Comparison of ENCODE assay signal across 26 mouse cellular contexts in genomic region chr19:26852325-26852900, GRCm38 (mm10). TPM values are rescaled to one million over a fixed set of nuclear protein-coding genes. Genes with fewer than 3 reads are reported as not detected.
DNase-seq lines count a peak whose midpoint lies in the region; ATAC-seq and TF ChIP-seq lines count a peak whose summit lies in the region.
"Had no signal": no experiment of that assay in that cellular context is flagged by ENCODE, and none has a peak within 500 bp of the region (broad histone marks: within the 10 kb centered on the region; RNA-seq: fewer than 3 reads in every experiment).

No protein-coding gene starts in this region.

- H3K27ac ChIP-seq in hindbrain, embryonic 10.5 days = peak overlapping the region; percentile 45
- no peak overlapping the region for H3K27ac ChIP-seq in hindbrain, embryonic 14.5 days
- H3K27ac ChIP-seq in lung, embryonic 14.5 days (ENCODE audit: low read depth) = peak overlapping the region; percentile 59; the same call in 1 of the 2 replicates
- H3K27ac ChIP-seq in embryonic facial prominence, embryonic 14.5 days (replicated peaks; ENCODE audit: low read depth, low read length) = no peak overlapping the region
- peak overlapping the region; percentile 51; the same call in 1 of the 2 replicates for H3K27ac ChIP-seq in embryonic facial prominence, embryonic 15.5 days (replicated peaks)
- H3K27ac ChIP-seq: limb, embryonic 15.5 days; liver, embryonic 14.5 days; neural tube, embryonic 15.5 days had no signal

- no peak for TF ChIP-seq CTCF in lung, embryonic 14.5 days (IDR thresholded peaks at IDR 0.05; ENCODE audit: low read depth)

- ATAC-seq in hindbrain, embryonic 14.5 days (ENCODE audit: low FRiP score) = no peak
- no peak; the same call in 1 of the 2 replicates for ATAC-seq in lung, embryonic 14.5 days (ENCODE audit: insufficient read depth)
- 0 out of 2 replicates have a peak, but pooled peaks have one; percentile 50 for ATAC-seq in embryonic facial prominence, embryonic 14.5 days (ENCODE audit: low read depth)
- ATAC-seq in embryonic facial prominence, embryonic 15.5 days (ENCODE audit: insufficient number of reproducible peaks, low FRiP score, low TSS enrichment, low read depth) = no peak

- WGBS in hindbrain, embryonic 10.5 days = 66% methylated on average over 10 of the region's 10 CpGs
- WGBS in hindbrain, embryonic 14.5 days = 52% methylated on average over 10 of the region's 10 CpGs
- WGBS in lung, embryonic 14.5 days = 29% methylated on average over 10 of the region's 10 CpGs
- 34% methylated on average over 10 of the region's 10 CpGs for WGBS in embryonic facial prominence, embryonic 14.5 days
- 42% methylated on average over 10 of the region's 10 CpGs for WGBS in embryonic facial prominence, embryonic 15.5 days

- H3K4me1 ChIP-seq in hindbrain, embryonic 10.5 days (replicated peaks) = peaks cover 13% of the 10 kb centered on the region
- no peaks in the 10 kb centered on the region for H3K4me1 ChIP-seq in hindbrain, embryonic 14.5 days (replicated peaks; ENCODE audit: control insufficient read depth, insufficient read depth, low read length)
- 0 out of 2 replicates have a peak, but pooled peaks cover 10% of the 10 kb centered on the region for H3K4me1 ChIP-seq in lung, embryonic 14.5 days (ENCODE audit: insufficient read depth)
- peaks cover 10% of the 10 kb centered on the region; the same call in 1 of the 2 replicates for H3K4me1 ChIP-seq in embryonic facial prominence, embryonic 14.5 days (ENCODE audit: control insufficient read depth, insufficient read depth, low read length)
- H3K4me1 ChIP-seq in embryonic facial prominence, embryonic 15.5 days = peaks cover 6% of the 10 kb centered on the region; the same call in 1 of the 2 replicates
- H3K4me1 ChIP-seq: neural tube, embryonic 15.5 days had no signal

- H3K9me3 ChIP-seq in hindbrain, embryonic 10.5 days = peaks cover 8% of the 10 kb centered on the region; the same call in 1 of the 2 replicates
- H3K9me3 ChIP-seq in hindbrain, embryonic 14.5 days (ENCODE audit: control insufficient read depth, low read length) = no peaks in the 10 kb centered on the region
- no peaks in the 10 kb centered on the region for H3K9me3 ChIP-seq in lung, embryonic 14.5 days (ENCODE audit: low read depth, low read length)
- 0 out of 2 replicates have a peak, but pooled peaks cover 7% of the 10 kb centered on the region for H3K9me3 ChIP-seq in embryonic facial prominence, embryonic 14.5 days (ENCODE audit: control insufficient read depth, low read length)
- no peaks in the 10 kb centered on the region for H3K9me3 ChIP-seq in embryonic facial prominence, embryonic 15.5 days (replicated peaks)
- H3K9me3 ChIP-seq: limb, embryonic 15.5 days; neural tube, embryonic 15.5 days had no signal

- H3K27me3 ChIP-seq in hindbrain, embryonic 10.5 days (ENCODE audit: insufficient read depth, poor library complexity, severe bottlenecking) = peaks cover 3% of the 10 kb centered on the region; the same call in 1 of the 2 replicates
- no peaks in the 10 kb centered on the region for H3K27me3 ChIP-seq in hindbrain, embryonic 14.5 days (ENCODE audit: control insufficient read depth, insufficient read depth, low read length)
- H3K27me3 ChIP-seq in lung, embryonic 14.5 days (ENCODE audit: insufficient read depth, low read length) = no peaks in the 10 kb centered on the region
- no peaks in the 10 kb centered on the region for H3K27me3 ChIP-seq in embryonic facial prominence, embryonic 14.5 days (replicated peaks; ENCODE audit: control insufficient read depth, insufficient read depth, low read length)
- H3K27me3 ChIP-seq in embryonic facial prominence, embryonic 15.5 days = no peaks in the 10 kb centered on the region
- H3K27me3 ChIP-seq: limb, embryonic 15.5 days; neural tube, embryonic 15.5 days had no signal

- no peak overlapping the region for H3K4me2 ChIP-seq in hindbrain, embryonic 14.5 days (replicated peaks)
- no peak overlapping the region for H3K4me2 ChIP-seq in lung, embryonic 14.5 days
- no peak overlapping the region for H3K4me2 ChIP-seq in embryonic facial prominence, embryonic 14.5 days (ENCODE audit: low read depth, low read length)
- no peak overlapping the region for H3K4me2 ChIP-seq in embryonic facial prominence, embryonic 15.5 days (replicated peaks)
- H3K4me2 ChIP-seq: limb, embryonic 15.5 days; neural tube, embryonic 15.5 days had no signal

- no peak for DNase-seq in hindbrain, embryonic 10.5 days (ENCODE audit: low spot score)
- no peak for DNase-seq in hindbrain, embryonic 14.5 days (ENCODE audit: low spot score)
- peak; percentile 22 for DNase-seq in lung, embryonic 14.5 days
- no peak for DNase-seq in lung, postnatal 25 days (ENCODE audit: low spot score)
- DNase-seq in embryonic facial prominence, embryonic 14.5 days (ENCODE audit: low spot score) = no peak
- no peak for DNase-seq in cerebellum, adult 9-10 months
- DNase-seq: adrenal gland, adult 8-10 months; cerebellum, adult 18-20 months; cerebellum, postnatal 25 days; gastrocnemius, postnatal 25 days; heart, adult 18-20 months; heart, postnatal 10 days; kidney, adult 18-20 months; left cerebral cortex, postnatal 4 days; lung, postnatal 14 days; right cerebral cortex, adult 18-20 months; right cerebral cortex, postnatal 4 days had no signal

- no peak overlapping the region for H3K4me3 ChIP-seq in hindbrain, embryonic 10.5 days
- H3K4me3 ChIP-seq in hindbrain, embryonic 14.5 days (replicated peaks; ENCODE audit: low read length) = no peak overlapping the region
- H3K4me3 ChIP-seq in lung, embryonic 14.5 days (ENCODE audit: low read depth, low read length) = no peak overlapping the region
- no peak overlapping the region for H3K4me3 ChIP-seq in embryonic facial prominence, embryonic 14.5 days (ENCODE audit: low read depth, low read length)
- H3K4me3 ChIP-seq in embryonic facial prominence, embryonic 15.5 days (replicated peaks) = no peak overlapping the region
- H3K4me3 ChIP-seq: limb, embryonic 15.5 days; neural tube, embryonic 15.5 days had no signal

- H3K9ac ChIP-seq in hindbrain, embryonic 14.5 days = no peak overlapping the region
- no peak overlapping the region for H3K9ac ChIP-seq in lung, embryonic 14.5 days
- H3K9ac ChIP-seq in embryonic facial prominence, embryonic 14.5 days (ENCODE audit: low read depth, low read length) = no peak overlapping the region
- H3K9ac ChIP-seq in embryonic facial prominence, embryonic 15.5 days = no peak overlapping the region
- H3K9ac ChIP-seq: limb, embryonic 15.5 days; liver, embryonic 14.5 days; neural tube, embryonic 15.5 days had no signal

- no peaks in the 10 kb centered on the region for H3K36me3 ChIP-seq in hindbrain, embryonic 10.5 days
- no peaks in the 10 kb centered on the region for H3K36me3 ChIP-seq in hindbrain, embryonic 14.5 days (replicated peaks; ENCODE audit: control insufficient read depth, insufficient read depth)
- H3K36me3 ChIP-seq in lung, embryonic 14.5 days (ENCODE audit: insufficient read depth) = no peaks in the 10 kb centered on the region
- H3K36me3 ChIP-seq in embryonic facial prominence, embryonic 14.5 days (ENCODE audit: control insufficient read depth, insufficient read depth, low read length) = no peaks in the 10 kb centered on the region
- no peaks in the 10 kb centered on the region for H3K36me3 ChIP-seq in embryonic facial prominence, embryonic 15.5 days
- H3K36me3 ChIP-seq: limb, embryonic 15.5 days; neural tube, embryonic 15.5 days had no signal

RNA-seq across cellular contexts. Expression of gene Gm815, which starts 33.3 kb away (rescaled TPM):
- not detected in 2 replicates for polyA plus RNA-seq in hindbrain, embryonic 10.5 days (2016; fragmentation: Nextera tagmentation; extraction: Ambion mirVana)
- polyA plus RNA-seq in hindbrain, embryonic 14.5 days (2014; fragmentation: Nextera tagmentation; extraction: Ambion mirVana) = not detected in 2 replicates
- 0.33 TPM in 1 of 2 replicates, not detected in the other for polyA plus RNA-seq in lung, embryonic 14.5 days (2014; fragmentation: Nextera tagmentation; extraction: Ambion mirVana)
- not detected in 2 replicates for polyA plus RNA-seq in embryonic facial prominence, embryonic 14.5 days (2014; fragmentation: Nextera tagmentation; extraction: Ambion mirVana)
- not detected in 2 replicates for polyA plus RNA-seq in embryonic facial prominence, embryonic 15.5 days (2015; fragmentation: Nextera tagmentation; extraction: Ambion mirVana)
- polyA plus RNA-seq: C2C12; forebrain, embryonic 11.5 days; hindbrain, embryonic 11.5 days; limb, embryonic 15.5 days; liver, embryonic 14.5 days; neural tube, embryonic 15.5 days; testis, adult 2 months; urinary bladder, adult 2 months had no signal

Comparison
In these comparisons a context has a peak if more than half of its experiments do, and no peak if none do; other contexts are left out.
1. H3K27ac ChIP-seq: peak in hindbrain, embryonic 10.5 days (single experiment), lung, embryonic 14.5 days (single experiment) and embryonic facial prominence, embryonic 15.5 days (single experiment); none in hindbrain, embryonic 14.5 days (single experiment) and embryonic facial prominence, embryonic 14.5 days (single experiment).